Mouse (Mus musculus) Patski (cell line): ENCODE measurements around the gene Ndrg3. TPM values are rescaled to one million over a fixed set of nuclear protein-coding genes. Genes with fewer than 3 reads are reported as not detected.
"Not testable (repeated sequence)": the region's sequence is repeated elsewhere in the genome, so short reads cannot be mapped to it uniquely, and the experiment has no call there.

Source experiments
- ATAC-seq: fragments of 100-300 bp; one replicate; pipeline ENCODE4 v1.8.0; 2021
- CTCF ChIA-PET: fragments of 350-600 bp; sonication (Branson Sonifier 250); formaldehyde crosslinking; loops from one replicate; lab custom pipeline; 2022; ENCODE audit warnings: inconsistent platforms; lab: Charles Lee
- POLR2A ChIA-PET: fragments of 350-600 bp; sonication (Branson Sonifier 250); formaldehyde crosslinking; loops from one replicate; lab custom pipeline; 2022; ENCODE audit warnings: antibody characterized with exemption, inconsistent platforms; lab: Charles Lee
- DNase-seq: peaks from one replicate; pipeline ENCODE4 v3.0.0-alpha.2; 2011; ENCODE audit warnings: low read depth, low spot score
- H3K27me3 ChIP-seq: fragments of 371-371 bp; one replicate; pipeline ENCODE4 v1.5.1; 2021
- CTCF ChIP-seq: fragments of 100-300 bp; IDR thresholded peaks from one replicate; pipeline ENCODE4 v1.5.1; 2021
- in situ Hi-C: fragments of 300-500 bp; cut with MboI; formaldehyde crosslinking; loops from 3 replicates; pipeline ENCODE4 v1.11.1; 2018; ENCODE audit warnings: low pct_unique_long_range_greater_than_20kb, mixed read lengths
- polyA plus RNA-seq: library from polyadenylated mRNA; unstranded; gene quantifications from one replicate; pipeline ENCODE4 v1.2.3, GENCODE M21; 2021

Gene Ndrg3
- polyA plus RNA-seq, 1 experiment from 2014 or later = 73.5 TPM

- ChIA-PET CTCF (interaction anchor here (0.9 to 1.8 kb wide), 3 partner anchors 11 to 91 kb away, joined by 3 to 5 read pairs (median 4); no protein-coding TSS in a partner anchor), POLR2A (no interaction called here)
- no peak for DNase-seq
- in situ Hi-C loops = no loop called here
- H3K27me3 ChIP-seq = no peaks in the 10 kb centered on the region
- peak; percentile 88 for TF ChIP-seq CTCF
- no peak for ATAC-seq
These were observed 86.7 kb downstream of the Ndrg3 start for GRCm38 (mm10) chr2:156904976-156905717.

- POLR2A ChIA-PET = interaction anchor here (0.5 kb wide), 1 partner anchor 254 kb away, joined by 3 read pairs; no protein-coding TSS in a partner anchor
- H3K27me3 ChIP-seq = no peaks in the 10 kb centered on the region
- TF ChIP-seq CTCF = peak; percentile 66
- in situ Hi-C loops = no loop called here
- CTCF ChIA-PET = interaction anchor here (0.7 to 1.8 kb wide), 10 partner anchors 9 to 224 kb away, joined by 3 to 4 read pairs (median 3); no protein-coding TSS in a partner anchor
- ATAC-seq = no peak
- no peak for DNase-seq
These were observed 88.5 kb downstream of the Ndrg3 start for GRCm38 (mm10) chr2:156903367-156903766.

GRCm38 (mm10) chr2:156902411-156902810, 89.4 kb downstream of the Ndrg3 start:
- CTCF ChIA-PET = interaction anchor here (1.1 to 1.3 kb wide), 3 partner anchors 13 to 198 kb away, joined by 3 to 4 read pairs (median 4); no protein-coding TSS in a partner anchor
- ATAC-seq, H3K27me3 ChIP-seq, POLR2A ChIA-PET, in situ Hi-C loops, DNase-seq: not testable (repeated sequence)

GRCm38 (mm10) chr2:156901883-156902282, 90.0 kb downstream of the Ndrg3 start:
- ChIA-PET CTCF (interaction anchor here (1.1 to 1.2 kb wide), 2 partner anchors 13 to 88 kb away, joined by 3 to 4 read pairs; no protein-coding TSS in a partner anchor), POLR2A (no interaction called here)
- DNase-seq = no peak
- TF ChIP-seq CTCF = no peak
- H3K27me3 ChIP-seq = no peaks in the 10 kb centered on the region
- ATAC-seq = no peak
- in situ Hi-C loops = no loop called here

- DNase-seq (no peak), ATAC-seq (no peak)
- POLR2A ChIA-PET = no interaction called here
- CTCF ChIA-PET = no interaction called here
- in situ Hi-C loops = no loop called here
- no peaks in the 10 kb centered on the region for H3K27me3 ChIP-seq
- TF ChIP-seq CTCF = no peak
These were observed 90.5 kb downstream of the Ndrg3 start for GRCm38 (mm10) chr2:156901344-156901743.

DNA sequence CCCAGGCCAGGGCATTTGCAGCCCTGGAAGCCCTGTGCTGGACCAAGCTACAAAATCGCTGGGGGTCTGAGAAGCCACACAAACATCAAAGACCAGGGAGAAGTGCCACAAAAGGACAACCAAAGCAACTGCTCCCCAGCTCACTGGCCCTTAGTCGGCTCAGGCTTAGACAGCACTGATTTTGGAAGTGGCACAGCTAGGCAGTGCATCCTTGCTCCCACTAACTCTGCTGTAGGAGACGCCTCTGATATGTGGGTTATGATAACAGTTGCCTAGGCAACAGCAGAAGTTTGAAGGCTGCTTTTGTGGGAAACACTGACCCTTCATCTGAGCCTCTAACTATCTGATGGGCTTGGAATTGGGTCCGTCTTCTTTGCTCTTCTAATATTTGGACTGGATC, 92.7 kb downstream of the Ndrg3 start:
- in situ Hi-C loops = no loop called here
- CTCF ChIA-PET = no interaction called here

GRCm38 (mm10) chr2:156898374-156898773, 93.5 kb downstream of the Ndrg3 start:
- TF ChIP-seq CTCF = no peak
- in situ Hi-C loops = no loop called here
- POLR2A ChIA-PET = no interaction called here
- CTCF ChIA-PET = interaction anchor here (1.1 kb wide), 1 partner anchor 98 kb away, joined by 6 read pairs; no protein-coding TSS in a partner anchor
- ATAC-seq = no peak
- no peaks in the 10 kb centered on the region for H3K27me3 ChIP-seq
- no peak for DNase-seq

More for the DNA sequence above, 92.7 kb downstream of the Ndrg3 start:
- no peak for DNase-seq
- ATAC-seq = no peak
- POLR2A ChIA-PET = no interaction called here
- TF ChIP-seq CTCF = no peak
- no peaks in the 10 kb centered on the region for H3K27me3 ChIP-seq

GRCm38 (mm10) chr2:156897034-156897433, 94.8 kb downstream of the Ndrg3 start:
- H3K27me3 ChIP-seq = no peaks in the 10 kb centered on the region
- DNase-seq (no peak), ATAC-seq (no peak)
- in situ Hi-C loops = no loop called here
- POLR2A ChIA-PET = no interaction called here
- TF ChIP-seq CTCF = no peak
- CTCF ChIA-PET = no interaction called here

DNA sequence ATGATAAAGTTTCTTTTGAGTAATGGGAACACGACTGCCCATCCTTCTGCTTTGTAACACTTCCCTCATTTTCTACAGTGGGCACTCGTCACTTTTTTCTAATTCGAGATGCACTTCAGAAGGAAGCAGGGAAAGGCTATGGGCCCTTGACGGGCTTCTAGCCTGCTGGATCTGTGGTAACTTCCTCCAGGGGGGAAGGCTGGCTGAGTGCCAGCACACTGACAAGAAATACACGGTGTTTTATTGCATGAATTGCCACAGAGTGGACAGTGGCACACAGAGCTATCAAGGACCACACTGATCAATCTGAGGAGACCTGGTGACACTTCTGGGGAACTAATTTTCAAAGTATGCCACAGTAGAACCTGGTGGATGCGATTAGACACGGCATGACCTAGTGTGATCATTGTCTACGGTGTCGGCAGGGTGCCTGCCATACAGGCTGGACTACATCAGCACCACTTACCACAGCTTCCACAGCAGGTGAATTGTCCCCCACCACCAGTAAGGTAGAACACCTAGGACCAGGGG, 95.4 kb downstream of the Ndrg3 start:
- POLR2A ChIA-PET = no interaction called here
- ATAC-seq (no peak), DNase-seq (no peak)
- H3K27me3 ChIP-seq = no peaks in the 10 kb centered on the region
- CTCF ChIA-PET = no interaction called here
- in situ Hi-C loops = no loop called here
- no peak for TF ChIP-seq CTCF

DNA sequence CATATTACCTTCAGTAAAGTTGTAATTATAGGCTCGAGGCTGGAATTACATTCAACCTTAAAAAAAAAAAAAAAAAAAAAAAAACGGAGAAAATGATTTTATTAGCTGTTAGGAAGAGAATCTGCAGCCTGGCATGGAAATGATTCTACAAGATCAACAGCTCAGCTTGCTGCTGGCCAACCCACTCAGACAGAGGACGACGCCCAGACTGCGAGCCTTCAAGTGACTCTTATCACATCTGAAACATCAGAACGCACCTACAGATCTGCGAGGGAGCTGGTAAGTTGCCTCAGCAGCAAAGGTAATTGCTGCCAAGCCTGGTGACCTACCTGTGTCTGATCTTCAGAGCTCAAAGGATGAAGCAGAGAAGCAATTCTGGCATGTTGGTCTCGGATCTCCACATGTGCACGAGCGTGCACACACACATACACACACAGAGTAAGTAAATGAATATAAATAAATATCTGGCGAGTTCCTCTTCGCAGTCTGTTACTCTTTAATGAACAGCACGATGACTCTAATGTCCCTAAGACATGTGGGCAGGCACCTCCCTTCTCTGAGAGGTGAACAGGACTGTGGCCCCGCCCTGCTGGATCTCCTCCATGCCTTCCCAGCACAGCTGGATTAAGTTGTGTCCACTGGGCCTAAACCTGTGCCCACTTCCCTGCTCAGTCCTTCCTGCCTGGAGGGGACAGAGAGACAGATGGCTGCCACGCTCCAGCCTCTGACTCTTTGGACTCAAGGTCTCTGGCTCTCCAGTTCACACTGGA, 97.2 kb downstream of the Ndrg3 start:
- H3K27me3 ChIP-seq = no peaks in the 10 kb centered on the region
- no peak for TF ChIP-seq CTCF
- CTCF ChIA-PET = interaction anchor here (0.9 to 1.0 kb wide), 2 partner anchors 9 to 12 kb away, joined by 4 read pairs; no protein-coding TSS in a partner anchor
- in situ Hi-C loops = no loop called here
- POLR2A ChIA-PET = interaction anchor here (0.6 kb wide), 1 partner anchor 1168 kb away, joined by 3 read pairs; no protein-coding TSS in a partner anchor
- DNase-seq (no peak), ATAC-seq (no peak)
